Mouse (Mus musculus) brown adipose tissue, adult 24 weeks (tissue): Measurements from ENCODE around the gene Rnf114. TPM values are rescaled to one million over a fixed set of nuclear protein-coding genes. Genes with fewer than 3 reads are reported as not detected.

Experiments used
- H3K27ac ChIP-seq: fragments of 200-500 bp; replicated peaks from 2 replicates; pipeline ENCODE4 v1.5.1; 2012; ENCODE audit warnings: low read depth, mild to moderate bottlenecking, low read length
- H3K4me1 ChIP-seq: fragments of 200-500 bp; 2 replicates; pipeline ENCODE4 v1.6.1; 2012; ENCODE audit warnings: low read length, mixed read lengths; ENCODE audit not compliant: control insufficient read depth, insufficient read depth, insufficient read length
- H3K4me3 ChIP-seq: fragments of 200-500 bp; 2 replicates; pipeline ENCODE4 v1.5.1; 2012; ENCODE audit warnings: low read depth, mild to moderate bottlenecking, low read length, moderate library complexity; ENCODE audit not compliant: insufficient read depth
- polyA plus RNA-seq: library from polyadenylated mRNA; stranded (reverse); fragments of >200 nt; gene quantifications from 2 replicates; pipeline ENCODE4 v1.2.4, GENCODE M21; 2012; ENCODE audit not compliant: missing spikeins, insufficient read depth, insufficient read length

The Rnf114 gene
- polyA plus RNA-seq, 1 experiment = 24.2 TPM

- H3K27ac ChIP-seq = no peak overlapping the region
- H3K4me3 ChIP-seq = no peak overlapping the region
- H3K4me1 ChIP-seq = peaks cover 21% of the 10 kb centered on the region
Measured at GRCm38 (mm10) chr2:167485501-167486377, 6.7 kb upstream of the Rnf114 start.

- Histone ChIP-seq H3K27ac (no peak overlapping the region), H3K4me3 (no peak overlapping the region), H3K4me1 (peaks cover 27% of the 10 kb centered on the region)
Measured at GRCm38 (mm10) chr2:167486573-167486972, 5.9 kb upstream of the Rnf114 start.

GRCm38 (mm10) chr2:167487551-167487950 lies 4.9 kb upstream of the Rnf114 start:
- no peak overlapping the region for H3K27ac ChIP-seq
- peaks cover 28% of the 10 kb centered on the region for H3K4me1 ChIP-seq

GRCm38 (mm10) chr2:167487994-167488393 lies 4.5 kb upstream of the Rnf114 start:
- Histone ChIP-seq H3K27ac (no peak overlapping the region), H3K4me1 (peaks cover 28% of the 10 kb centered on the region), H3K4me3 (no peak overlapping the region)

More at GRCm38 (mm10) chr2:167487551-167487950, 4.9 kb upstream of the Rnf114 start:
- H3K4me3 ChIP-seq = no peak overlapping the region

GRCm38 (mm10) chr2:167490813-167491525 lies 1.5 kb upstream of the Rnf114 start:
- peak overlapping the region; percentile 15; the same call in 1 of the 2 replicates for H3K27ac ChIP-seq
- H3K4me3 ChIP-seq = peak overlapping the region; percentile 80
- peaks cover 27% of the 10 kb centered on the region for H3K4me1 ChIP-seq

- H3K27ac ChIP-seq = peak within 1 kb of the TSS; percentile 98
- peaks cover 12% of the 10 kb centered on the region; the same call in 1 of the 2 replicates for H3K4me1 ChIP-seq
- peak within 1 kb of the TSS; percentile 80 for H3K4me3 ChIP-seq
Measured at GRCm38 (mm10) chr2:167492713-167493636, 530 bp downstream of the Rnf114 start, which contains the start of gene Spata2. TSS of gene Spata2 (minus strand) at chr2:167492887.

GRCm38 (mm10) chr2:167496437-167496836 lies 4.0 kb downstream of the Rnf114 start:
- H3K4me3 ChIP-seq = no peak overlapping the region
- no peak overlapping the region for H3K27ac ChIP-seq
- H3K4me1 ChIP-seq = peaks cover 2% of the 10 kb centered on the region; the same call in 1 of the 2 replicates

- Histone ChIP-seq H3K4me3 (no peak overlapping the region), H3K27ac (no peak overlapping the region), H3K4me1 (no peaks in the 10 kb centered on the region)
Measured at GRCm38 (mm10) chr2:167497272-167497671, 4.8 kb downstream of the Rnf114 start.

- Histone ChIP-seq H3K4me3 (peak overlapping the region; percentile 69), H3K27ac (peak overlapping the region; percentile 53), H3K4me1 (no peaks in the 10 kb centered on the region)
Measured at GRCm38 (mm10) chr2:167502554-167503252, 10.3 kb downstream of the Rnf114 start.

- peak overlapping the region; percentile 57 for H3K27ac ChIP-seq
- no peaks in the 10 kb centered on the region for H3K4me1 ChIP-seq
- H3K4me3 ChIP-seq = peak overlapping the region; percentile 69
Measured at GRCm38 (mm10) chr2:167503253-167503895, 10.9 kb downstream of the Rnf114 start.

- Histone ChIP-seq H3K4me1 (no peaks in the 10 kb centered on the region), H3K27ac (peak overlapping the region; percentile 80), H3K4me3 (peak overlapping the region; percentile 69)
Measured at GRCm38 (mm10) chr2:167503896-167504349, 11.5 kb downstream of the Rnf114 start.

- Histone ChIP-seq H3K4me3 (peak overlapping the region; percentile 69), H3K27ac (peak overlapping the region; percentile 80), H3K4me1 (no peaks in the 10 kb centered on the region)
Measured at GRCm38 (mm10) chr2:167505127-167505526, 12.7 kb downstream of the Rnf114 start.

- H3K4me3 ChIP-seq = no peak overlapping the region
- no peaks in the 10 kb centered on the region for H3K4me1 ChIP-seq
- no peak overlapping the region for H3K27ac ChIP-seq
Measured at GRCm38 (mm10) chr2:167506546-167507260, 14.3 kb downstream of the Rnf114 start.
